Mouse (Mus musculus): ENCODE measurements around the gene Ptp4a2. TPM values are rescaled to one million over a fixed set of nuclear protein-coding genes. Genes with fewer than 3 reads are reported as not detected.

Ptp4a2 gene
- polyA plus RNA-seq, 1 experiment from 2014 or later = 332 TPM

Small RNA genes within 50 kb of the gene (microRNA-seq; reads per million reads assigned to microRNA genes)
- gene Gm28017 = not detected

Other genes with a start within 250 kb of the Ptp4a2 start
- gene Lck, start 237.6 kb upstream of the Ptp4a2 start, polyA plus RNA-seq (2016; fragmentation: Nextera tagmentation; extraction: Ambion mirVana) = 10.8 and 12.6 TPM in 2 replicates
- gene Fam167b, start 232.7 kb upstream of the Ptp4a2 start, polyA plus RNA-seq (2016; fragmentation: Nextera tagmentation; extraction: Ambion mirVana) = 3.6 and 5.1 TPM in 2 replicates
- 257 and 260 TPM in 2 replicates for gene Eif3i, start 210.6 kb upstream of the Ptp4a2 start, polyA plus RNA-seq (2016; fragmentation: Nextera tagmentation; extraction: Ambion mirVana)
- gene Tmem234, start 210.6 kb upstream of the Ptp4a2 start, polyA plus RNA-seq (2016; fragmentation: Nextera tagmentation; extraction: Ambion mirVana) = 180 TPM in 2 replicates
- gene Dcdc2b, start 197.0 kb upstream of the Ptp4a2 start, polyA plus RNA-seq (2016; fragmentation: Nextera tagmentation; extraction: Ambion mirVana) = 2.3 and 3.2 TPM in 2 replicates
- gene Iqcc, start 192.1 kb upstream of the Ptp4a2 start, polyA plus RNA-seq (2016; fragmentation: Nextera tagmentation; extraction: Ambion mirVana) = 29.8 and 33.0 TPM in 2 replicates
- gene Ccdc28b, start 187.3 kb upstream of the Ptp4a2 start, polyA plus RNA-seq (2016; fragmentation: Nextera tagmentation; extraction: Ambion mirVana) = 63.7 and 66.7 TPM in 2 replicates
- 100 TPM in 2 replicates for gene Txlna, start 170.2 kb upstream of the Ptp4a2 start, polyA plus RNA-seq (2016; fragmentation: Nextera tagmentation; extraction: Ambion mirVana)
- gene Kpna6, start 138.5 kb upstream of the Ptp4a2 start, polyA plus RNA-seq (2016; fragmentation: Nextera tagmentation; extraction: Ambion mirVana) = 14.4 and 15.3 TPM in 2 replicates
- gene Tmem39b, start 114.4 kb upstream of the Ptp4a2 start, polyA plus RNA-seq (2016; fragmentation: Nextera tagmentation; extraction: Ambion mirVana) = 16.5 and 18.7 TPM in 2 replicates
- gene Khdrbs1, start 68.9 kb upstream of the Ptp4a2 start, polyA plus RNA-seq (2016; fragmentation: Nextera tagmentation; extraction: Ambion mirVana) = 191 and 204 TPM in 2 replicates
- 0.06 TPM in 1 of 2 replicates, not detected in the other for gene Spocd1, start 118.0 kb downstream of the Ptp4a2 start, polyA plus RNA-seq (2016; fragmentation: Nextera tagmentation; extraction: Ambion mirVana)
- gene Adgrb2, start 173.7 kb downstream of the Ptp4a2 start, polyA plus RNA-seq (2016; fragmentation: Nextera tagmentation; extraction: Ambion mirVana) = 7.6 and 8.2 TPM in 2 replicates
- gene Col16a1, start 236.6 kb downstream of the Ptp4a2 start, polyA plus RNA-seq (2016; fragmentation: Nextera tagmentation; extraction: Ambion mirVana) = 40.3 and 46.2 TPM in 2 replicates